Mouse (Mus musculus) liver, adult 2 months (tissue): ENCODE results near the gene Kctd13.

Experiments used
- CTCF ChIP-seq: fragments of 200-500 bp; IDR thresholded peaks from 2 replicates; pipeline ENCODE4 v1.5.1; 2011; ENCODE audit warnings: low read depth, low read length, control low read depth
- POLR2A ChIP-seq: fragments of 200-500 bp; IDR thresholded peaks from 2 replicates; pipeline ENCODE4 v1.6.1; 2011; ENCODE audit warnings: low read length, control low read depth; ENCODE audit not compliant: insufficient read depth; ENCODE audit errors: extremely low read depth

- TF ChIP-seq CTCF: no peak
- no peak for TF ChIP-seq POLR2A
These were observed 2.4 kb upstream of the Kctd13 start for GRCm38 (mm10) chr7:126926299-126926698.
